Mouse (Mus musculus): ENCODE measurements around the gene Castor2. TPM values are rescaled to one million over a fixed set of nuclear protein-coding genes. Genes with fewer than 3 reads are reported as not detected.

Gene Castor2
- 10 to 100 TPM; 20.7 to 21.1 TPM for total RNA-seq (2021)
- 14.2 and 18.2 TPM in 2 replicates for polyA plus RNA-seq (2012; rRNA removed)
- long read RNA-seq, full-length matches to known transcripts, result 4 of 15 reads
- long read RNA-seq, partial matches to known transcripts, result 9 of 15 reads
- long read RNA-seq, other reads (novel, unspliced or antisense), result 2 of 15 reads

DNA sequence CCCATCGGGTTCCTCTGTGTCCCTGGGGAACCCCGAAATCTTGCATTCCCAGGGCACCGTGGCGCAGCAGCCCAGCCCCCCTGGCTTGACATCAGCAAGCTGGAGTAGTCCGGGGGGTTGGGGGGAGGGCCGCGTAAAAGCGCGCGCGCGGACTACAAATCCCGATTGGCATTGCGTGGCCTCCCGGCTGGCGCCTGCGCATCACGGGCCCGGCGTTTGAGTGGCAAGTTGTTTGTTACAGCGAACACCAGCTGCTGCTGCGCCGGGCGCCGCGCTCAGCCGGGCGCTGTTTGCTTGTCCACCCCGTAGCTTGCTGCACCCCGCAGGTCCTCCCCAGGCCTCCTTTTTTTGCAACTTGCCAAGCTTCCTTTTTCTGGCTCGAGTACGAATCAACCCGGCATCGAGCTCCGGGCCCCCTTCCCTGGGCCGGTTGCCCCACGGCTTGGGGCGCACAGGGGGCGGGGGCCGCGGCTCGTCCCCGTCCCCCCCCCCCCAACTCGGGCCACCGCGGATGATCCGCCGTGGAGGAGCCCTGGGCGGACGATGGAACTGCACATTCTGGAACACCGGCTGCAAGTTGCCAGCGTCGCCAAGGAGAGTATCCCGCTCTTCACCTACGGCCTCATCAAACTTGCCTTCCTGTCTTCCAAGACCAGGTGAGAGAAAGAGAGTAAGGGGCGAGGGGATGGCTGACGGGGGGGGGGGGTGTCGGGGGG, at the start of gene Castor2:
Castor2 (plus strand) TSS at position 216 of the 716 bp plus-strand sequence.
- WGBS, result under 1% methylated on average over 57 of the region's 58 CpGs
- TF ChIP-seq POLR2A (IDR thresholded peaks at IDR 0.05; ENCODE audit: insufficient read depth, low read depth, low read length), result peak; percentile 72
- peak; percentile 23 for TF ChIP-seq CTCF (IDR thresholded peaks at IDR 0.05)
- no peak for TF ChIP-seq EP300 (IDR thresholded peaks at IDR 0.05; ENCODE audit: insufficient read depth, low read depth, low read length)
- intact Hi-C loops (cut with DNase I), result loop anchor here (5.0 kb wide), 1 partner anchor 78 kb away; the partner anchor contains the start of gene Rcc1l

DNA sequence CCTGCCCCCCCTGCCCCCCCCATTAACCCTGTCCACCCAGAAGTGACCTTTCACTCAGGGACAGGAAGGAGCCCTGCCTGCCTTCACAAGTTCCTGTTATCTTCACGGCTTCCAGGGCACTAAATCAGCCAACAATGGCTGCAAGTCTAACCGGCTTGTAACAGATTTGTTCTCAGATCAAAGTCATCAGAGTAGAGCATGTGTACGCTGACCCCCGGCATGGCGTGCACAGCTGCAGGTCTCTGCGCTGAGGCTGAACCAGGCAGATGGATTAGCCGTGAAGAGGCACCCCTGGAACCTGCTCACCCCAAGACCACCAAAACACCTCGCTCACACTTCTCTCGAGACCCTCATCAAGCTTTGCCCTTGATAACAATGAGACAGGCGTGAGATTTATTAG, 48.8 kb upstream of the Castor2 start:
- Histone ChIP-seq H3K4me1 (ENCODE audit: control insufficient read depth, insufficient read depth, low read length) (no peaks in the 10 kb centered on the region), H3K36me3 (ENCODE audit: control insufficient read depth, insufficient read depth, low read length) (no peaks in the 10 kb centered on the region), H3K79me2 (replicated peaks; ENCODE audit: control insufficient read depth, insufficient read depth, low read length) (no peaks in the 10 kb centered on the region), H3K4me3 (no peak overlapping the region), H3K27me3 (ENCODE audit: control insufficient read depth, insufficient read depth, low read length) (no peaks in the 10 kb centered on the region), H3K9ac (ENCODE audit: low read depth, low read length) (no peak overlapping the region), H3K27ac (no peak overlapping the region)
- intact Hi-C loops (cut with DNase I), result no loop called here
- 37% methylated on average over 10 of the region's 10 CpGs for WGBS
- TF ChIP-seq POLR2A (IDR thresholded peaks at IDR 0.05; ENCODE audit: insufficient read depth, low read depth, low read length) (no peak), EP300 (IDR thresholded peaks at IDR 0.05; ENCODE audit: insufficient read depth, low read depth, low read length) (no peak), CTCF (IDR thresholded peaks at IDR 0.05) (no peak)
- DNase-seq, result no peak

More for the DNA sequence above, at the start of gene Castor2:
- Histone ChIP-seq H3K4me1 (ENCODE audit: control insufficient read depth, insufficient read depth, low read length) (peaks cover 6% of the 10 kb centered on the region), H3K9ac (ENCODE audit: low read depth, low read length) (peak within 1 kb of the TSS; percentile 79), H3K27me3 (ENCODE audit: control insufficient read depth, insufficient read depth, low read length) (no peaks in the 10 kb centered on the region), H3K36me3 (ENCODE audit: control insufficient read depth, insufficient read depth, low read length) (no peaks in the 10 kb centered on the region), H3K79me2 (replicated peaks; ENCODE audit: control insufficient read depth, insufficient read depth, low read length) (no peaks in the 10 kb centered on the region), H3K4me3 (peak within 1 kb of the TSS; percentile 88), H3K27ac (peak within 1 kb of the TSS; percentile 86)
- peak; percentile 94 to 95 for DNase-seq

DNA sequence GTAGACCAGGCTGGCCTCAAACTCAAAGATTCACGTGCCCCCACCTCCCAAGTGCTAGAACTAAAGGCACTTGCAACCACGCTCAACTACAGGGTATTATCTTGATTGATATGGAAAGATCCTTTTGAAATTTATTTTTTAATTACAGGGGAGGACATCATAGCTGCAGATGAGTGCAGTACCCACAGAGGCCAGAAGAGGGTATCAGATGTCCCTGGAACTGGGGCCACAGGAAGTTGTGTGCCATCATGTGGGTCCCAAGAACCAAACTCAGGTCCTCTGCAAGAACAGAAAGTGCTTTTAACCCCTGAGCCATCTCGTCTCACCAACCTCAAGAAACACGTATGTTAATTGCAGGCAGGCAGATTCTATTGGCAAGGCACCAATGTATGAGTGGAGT, 46.9 kb upstream of the Castor2 start:
- Histone ChIP-seq H3K27ac (no peak overlapping the region), H3K27me3 (ENCODE audit: control insufficient read depth, insufficient read depth, low read length) (no peaks in the 10 kb centered on the region), H3K9ac (ENCODE audit: low read depth, low read length) (no peak overlapping the region), H3K4me1 (ENCODE audit: control insufficient read depth, insufficient read depth, low read length) (no peaks in the 10 kb centered on the region), H3K79me2 (replicated peaks; ENCODE audit: control insufficient read depth, insufficient read depth, low read length) (no peaks in the 10 kb centered on the region), H3K4me3 (no peak overlapping the region), H3K36me3 (ENCODE audit: control insufficient read depth, insufficient read depth, low read length) (no peaks in the 10 kb centered on the region)
- DNase-seq, result no peak
- no peak for TF ChIP-seq CTCF (IDR thresholded peaks at IDR 0.05)
- TF ChIP-seq POLR2A (IDR thresholded peaks at IDR 0.05; ENCODE audit: insufficient read depth, low read depth, low read length), result no peak
- no peak for TF ChIP-seq EP300 (IDR thresholded peaks at IDR 0.05; ENCODE audit: insufficient read depth, low read depth, low read length)
- intact Hi-C loops (cut with DNase I), result no loop called here
- WGBS, result 89% methylated on average over 4 of the region's 4 CpGs

DNA sequence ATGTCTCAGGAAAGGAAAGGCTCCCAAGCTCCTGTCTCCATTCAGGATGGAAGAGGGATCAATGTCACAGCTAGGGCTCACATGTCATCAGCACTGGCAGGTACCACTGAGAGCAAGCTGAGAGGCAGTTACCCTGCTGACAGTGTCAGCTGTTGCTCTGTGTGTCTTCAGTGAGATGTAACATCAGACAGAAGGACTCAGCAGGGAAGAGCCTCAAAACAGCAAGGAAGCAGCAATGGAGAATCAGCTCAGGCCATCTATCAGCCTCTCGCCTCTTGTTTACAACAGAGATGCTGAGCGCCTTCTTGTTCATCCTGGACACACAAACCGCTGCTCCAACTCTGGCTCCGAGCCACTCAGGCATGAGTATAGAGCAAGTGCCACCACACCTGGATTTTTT, 45.0 kb upstream of the Castor2 start:
- TF ChIP-seq POLR2A (IDR thresholded peaks at IDR 0.05; ENCODE audit: insufficient read depth, low read depth, low read length) (no peak), EP300 (IDR thresholded peaks at IDR 0.05; ENCODE audit: insufficient read depth, low read depth, low read length) (no peak), CTCF (IDR thresholded peaks at IDR 0.05) (no peak)
- intact Hi-C loops (cut with DNase I), result no loop called here

DNA sequence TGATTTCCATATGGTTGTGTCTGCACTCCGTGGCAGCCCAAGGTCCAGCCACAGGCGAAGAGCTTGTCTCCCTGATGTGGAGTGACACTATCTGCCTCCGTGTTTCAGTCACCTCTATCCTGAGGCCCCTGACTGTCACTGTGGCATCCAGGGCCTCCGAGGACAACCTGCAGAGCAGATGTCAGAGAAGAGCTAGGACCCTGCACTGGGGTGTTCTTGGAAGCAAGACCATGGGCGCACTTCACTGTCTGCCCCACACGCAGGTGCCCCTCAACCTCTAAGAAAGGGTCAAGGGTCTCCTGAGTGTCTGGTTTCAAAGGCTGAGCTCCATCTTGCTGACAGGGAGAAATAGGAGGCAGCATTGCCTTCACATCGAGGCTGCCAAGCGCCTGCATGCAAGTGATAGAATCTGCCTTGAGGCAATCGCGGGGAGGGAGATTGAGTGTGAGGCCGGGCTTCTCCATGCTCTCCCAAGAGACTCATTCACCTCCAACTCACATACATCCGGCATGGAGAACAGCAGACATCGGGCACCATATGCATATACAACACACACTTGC, 40.6 kb upstream of the Castor2 start:
- intact Hi-C loops (cut with DNase I), result no loop called here
- Histone ChIP-seq H3K79me2 (replicated peaks; ENCODE audit: control insufficient read depth, insufficient read depth, low read length) (no peaks in the 10 kb centered on the region), H3K27ac (no peak overlapping the region), H3K27me3 (ENCODE audit: control insufficient read depth, insufficient read depth, low read length) (no peaks in the 10 kb centered on the region), H3K36me3 (ENCODE audit: control insufficient read depth, insufficient read depth, low read length) (no peaks in the 10 kb centered on the region), H3K9ac (ENCODE audit: low read depth, low read length) (no peak overlapping the region), H3K4me3 (no peak overlapping the region), H3K4me1 (ENCODE audit: control insufficient read depth, insufficient read depth, low read length) (no peaks in the 10 kb centered on the region)
- DNase-seq, result no peak
- WGBS, result 53% methylated on average over 13 of the region's 13 CpGs
- TF ChIP-seq CTCF (IDR thresholded peaks at IDR 0.05) (no peak), EP300 (IDR thresholded peaks at IDR 0.05; ENCODE audit: insufficient read depth, low read depth, low read length) (no peak), POLR2A (IDR thresholded peaks at IDR 0.05; ENCODE audit: insufficient read depth, low read depth, low read length) (no peak)

More for the DNA sequence above, 45.0 kb upstream of the Castor2 start:
- no peak overlapping the region for H3K27ac ChIP-seq
- no peaks in the 10 kb centered on the region for H3K36me3 ChIP-seq (ENCODE audit: control insufficient read depth, insufficient read depth, low read length)
- no peaks in the 10 kb centered on the region for H3K27me3 ChIP-seq (ENCODE audit: control insufficient read depth, insufficient read depth, low read length)
- WGBS, result 85% methylated on average over 4 of the region's 4 CpGs
- no peak for DNase-seq
- H3K4me3 ChIP-seq, result no peak overlapping the region
- no peak overlapping the region for H3K9ac ChIP-seq (ENCODE audit: low read depth, low read length)
- H3K79me2 ChIP-seq (replicated peaks; ENCODE audit: control insufficient read depth, insufficient read depth, low read length), result no peaks in the 10 kb centered on the region
- H3K4me1 ChIP-seq (ENCODE audit: control insufficient read depth, insufficient read depth, low read length), result no peaks in the 10 kb centered on the region

Measured in heart, adult 2 months (tissue).